Mouse (Mus musculus): ENCODE data around the gene Ntn4.

The Ntn4 gene

DNA sequence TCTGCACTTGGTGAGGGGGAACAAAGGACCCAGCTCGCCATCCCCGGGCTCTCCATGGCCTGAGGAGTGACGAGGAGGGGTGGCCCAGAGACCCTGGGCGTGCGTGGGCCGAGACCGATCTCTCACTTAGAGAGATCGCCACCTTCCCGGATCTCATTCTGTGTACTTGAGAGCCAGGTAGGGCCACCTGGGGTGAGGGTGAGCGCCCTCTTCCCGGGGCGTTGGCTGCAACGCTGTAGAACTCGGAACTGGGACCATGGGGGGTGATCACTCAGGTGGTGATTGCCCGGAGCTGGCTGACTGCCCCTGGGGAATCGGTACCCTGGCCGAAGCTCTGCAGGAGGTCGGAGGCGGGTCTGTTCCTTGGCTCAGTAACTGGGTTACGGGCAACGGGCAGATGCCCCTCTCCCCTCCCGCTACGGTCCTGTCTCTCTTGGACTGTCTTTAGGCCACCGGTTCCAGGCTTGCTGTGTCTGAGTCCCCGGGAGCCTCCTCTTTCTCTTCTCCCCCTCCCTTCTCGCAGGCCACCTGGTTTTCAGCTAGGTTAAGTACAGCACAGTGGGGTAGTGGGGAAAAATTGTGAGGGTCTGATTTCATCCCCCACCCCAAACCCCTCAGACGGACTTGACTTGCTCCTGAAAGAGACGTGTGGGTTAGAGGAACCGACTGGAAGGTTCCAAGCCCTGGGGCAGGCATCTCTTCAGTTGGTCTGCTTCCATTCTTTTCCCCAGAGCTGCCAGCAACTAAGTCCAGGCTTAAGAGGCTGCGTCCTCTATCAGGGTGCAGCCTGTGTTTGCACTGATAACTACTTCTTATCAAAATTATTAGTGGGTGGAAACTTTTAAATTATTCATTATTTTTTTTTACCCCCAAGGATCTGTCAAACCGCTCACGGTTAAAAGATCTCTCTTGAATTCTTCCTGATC is 1.6 kb downstream of the Ntn4 start:
- DNase-seq: peak; percentile 22

DNA sequence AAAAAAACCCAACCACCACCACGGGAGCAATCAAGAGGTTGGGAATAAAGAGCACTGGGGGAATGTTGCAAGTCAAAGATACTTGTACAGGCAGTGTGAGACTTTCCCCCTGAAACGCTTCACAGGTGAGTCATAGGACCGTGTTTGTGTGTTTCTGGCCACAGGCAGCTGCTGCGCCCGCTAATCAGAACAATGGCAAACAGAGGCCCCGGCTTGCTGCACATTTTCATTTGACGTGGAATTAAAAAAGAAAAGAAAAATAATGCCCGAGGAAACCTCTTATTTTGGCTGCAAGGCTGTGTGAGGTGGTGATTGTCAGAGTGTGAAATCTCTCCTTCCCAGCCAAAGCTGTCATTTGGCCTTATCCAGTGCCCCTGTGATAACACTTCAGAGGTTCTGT is 2.4 kb downstream of the Ntn4 start:
- DNase-seq: no peak

DNA sequence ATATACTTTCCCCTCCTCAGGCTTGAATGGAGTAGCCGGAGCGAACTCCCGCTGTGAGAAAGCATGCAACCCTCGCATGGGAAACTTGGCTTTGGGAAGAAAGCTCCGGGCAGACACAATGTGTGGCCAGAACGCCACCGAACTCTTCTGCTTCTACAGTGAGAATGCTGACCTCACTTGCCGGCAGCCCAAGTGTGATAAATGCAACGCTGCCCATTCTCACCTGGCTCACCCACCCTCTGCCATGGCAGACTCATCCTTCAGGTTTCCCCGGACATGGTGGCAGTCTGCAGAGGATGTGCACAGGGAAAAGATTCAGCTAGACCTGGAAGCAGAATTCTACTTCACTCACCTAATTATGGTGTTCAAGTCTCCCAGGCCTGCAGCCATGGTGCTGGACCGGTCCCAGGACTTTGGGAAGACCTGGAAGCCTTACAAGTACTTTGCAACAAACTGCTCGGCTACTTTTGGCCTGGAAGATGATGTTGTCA is 4.0 kb downstream of the Ntn4 start:
- no peak for DNase-seq

DNA sequence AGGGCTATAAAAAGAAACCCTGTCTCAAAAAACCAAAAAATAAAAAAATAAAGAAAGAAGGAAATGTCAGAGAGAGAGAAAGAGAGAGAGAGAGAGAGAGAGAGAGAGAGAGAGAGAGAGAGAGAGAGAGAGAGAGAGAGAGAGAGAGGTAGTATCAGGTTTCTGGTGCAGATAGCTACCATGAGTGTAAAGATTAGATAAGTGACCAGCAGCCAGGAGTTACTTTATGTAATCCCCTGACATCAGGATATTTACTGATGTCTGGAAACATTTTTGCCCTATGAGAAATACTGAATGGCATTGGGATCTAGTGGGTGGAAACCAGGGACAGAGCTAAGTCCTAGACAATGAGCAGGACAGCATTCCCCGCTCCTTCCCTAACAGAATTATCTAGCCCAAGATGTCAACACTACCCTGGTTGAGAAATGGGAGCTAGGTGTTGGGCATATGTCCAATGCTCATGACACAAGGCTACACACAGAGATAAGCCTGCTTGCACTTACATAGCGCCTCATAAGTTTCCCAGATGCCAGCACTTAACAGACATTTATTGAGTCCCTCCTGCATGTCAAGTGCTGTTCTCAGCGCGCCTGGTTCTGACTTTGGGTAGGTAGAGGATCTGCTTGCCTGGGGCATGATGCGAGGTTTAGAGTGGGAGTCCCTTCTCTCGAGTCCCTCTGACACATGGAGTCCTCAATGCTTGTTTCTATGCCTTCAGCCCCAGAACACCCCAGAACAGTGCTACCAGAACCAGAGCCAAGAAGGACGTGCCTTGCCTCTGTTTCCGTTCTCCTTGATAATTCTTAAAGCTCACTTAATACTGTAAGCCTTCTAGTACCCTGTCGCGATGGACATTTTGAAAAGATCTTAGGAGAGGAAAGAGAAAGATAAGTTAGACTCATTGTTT is 7.4 kb downstream of the Ntn4 start:
- DNase-seq: no peak

DNA sequence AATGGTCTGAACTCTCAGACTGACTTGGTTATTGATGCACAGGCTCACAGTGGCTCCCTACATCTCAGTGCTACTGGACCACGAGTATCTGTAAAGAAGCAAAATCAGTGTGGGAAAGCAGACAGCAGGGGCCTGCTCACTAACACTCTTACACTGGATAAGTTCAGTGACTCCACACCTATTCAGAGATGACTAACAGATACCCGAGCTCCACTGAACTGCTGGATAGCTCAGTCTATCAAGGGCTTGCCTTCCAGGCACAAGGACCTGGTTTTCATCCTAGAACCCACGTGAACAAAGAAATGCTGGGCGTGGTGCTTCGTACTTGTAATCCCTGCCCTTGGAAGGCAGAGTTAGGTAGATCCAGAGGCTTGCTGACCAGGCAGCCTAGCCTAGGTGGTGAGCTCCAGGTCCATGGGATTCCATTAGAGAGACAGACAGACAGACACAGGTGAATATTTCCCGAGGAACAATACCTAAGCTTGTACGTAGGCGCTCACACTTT is 8.2 kb downstream of the Ntn4 start:
- no peak for DNase-seq

DNA sequence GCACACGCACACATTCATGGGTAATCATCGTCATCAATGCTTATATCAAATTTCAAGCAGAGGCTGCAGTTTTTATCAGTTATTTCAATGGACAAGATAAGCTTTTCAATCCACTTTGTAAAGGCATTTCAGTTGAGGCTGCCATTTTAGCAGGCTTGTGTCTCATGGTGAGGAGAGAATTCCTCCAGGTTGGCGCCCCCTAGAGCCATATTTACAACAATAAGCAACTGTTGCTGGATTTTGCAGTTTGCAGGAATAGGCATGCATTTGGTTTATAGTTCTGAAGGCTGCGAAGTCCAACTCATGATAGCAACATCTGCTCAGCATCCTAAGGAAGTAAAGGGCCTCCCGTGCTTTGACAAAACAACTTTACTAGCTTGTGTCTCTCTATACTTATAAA is 8.6 kb downstream of the Ntn4 start:
- DNase-seq: no peak

DNA sequence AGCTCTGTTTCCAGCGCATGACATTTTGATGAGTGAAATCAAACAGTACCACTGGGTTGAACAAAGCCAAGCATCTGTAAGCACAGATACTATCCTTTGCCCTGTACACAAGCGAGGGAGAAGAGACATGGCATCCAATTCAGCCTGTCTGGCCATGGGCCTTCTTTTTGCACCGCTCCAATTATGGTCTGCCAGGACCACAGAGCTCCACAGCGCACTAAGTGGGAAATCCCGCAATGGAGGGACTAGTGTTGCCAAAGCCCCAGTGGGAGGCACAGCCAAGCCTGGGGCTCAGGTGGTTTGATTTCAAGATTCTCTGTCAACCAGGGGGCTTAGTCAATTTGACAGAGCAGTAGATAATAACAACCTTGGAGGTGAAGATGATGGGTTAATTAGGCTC is 9.1 kb downstream of the Ntn4 start:
- DNase-seq: no peak

DNA sequence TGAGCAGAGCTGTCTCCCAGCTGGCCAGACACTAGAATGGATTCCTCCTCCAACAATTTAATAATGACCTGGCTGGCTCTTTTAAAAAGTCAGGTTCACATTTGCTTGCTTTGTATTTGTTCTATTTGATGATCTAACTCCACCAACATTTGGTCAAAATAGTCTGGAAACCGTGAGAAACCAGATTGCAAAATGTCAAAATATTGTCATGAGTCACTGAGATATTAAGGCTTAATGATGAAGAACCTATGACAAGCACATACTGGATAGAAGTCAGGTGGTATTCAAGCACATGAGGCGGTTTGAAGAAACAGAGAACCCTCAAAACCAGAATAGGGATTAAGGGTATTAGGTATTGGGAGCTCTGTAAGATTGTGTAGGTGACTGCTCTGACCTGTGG is 12.8 kb downstream of the Ntn4 start:
- no peak for DNase-seq

DNA sequence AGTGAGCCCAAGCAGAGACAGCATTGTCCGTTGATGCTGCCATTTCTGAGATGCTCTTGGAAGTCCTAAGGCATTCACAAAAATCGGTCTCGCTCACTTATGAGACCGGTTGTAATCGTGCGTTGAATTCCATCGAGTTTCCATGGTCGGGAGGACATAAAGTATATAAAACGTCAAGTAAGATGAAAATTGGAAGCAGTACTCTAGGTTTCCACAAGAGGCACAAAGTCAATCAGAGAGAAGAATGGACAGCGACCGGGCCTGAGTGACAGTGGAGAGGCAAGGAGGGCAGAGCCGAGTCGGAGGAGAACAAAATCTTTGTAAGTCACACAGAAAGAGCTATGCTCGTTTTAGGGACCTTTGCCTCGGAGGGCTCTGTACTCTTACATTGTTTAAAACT is 14.9 kb downstream of the Ntn4 start:
- no peak for DNase-seq

DNA sequence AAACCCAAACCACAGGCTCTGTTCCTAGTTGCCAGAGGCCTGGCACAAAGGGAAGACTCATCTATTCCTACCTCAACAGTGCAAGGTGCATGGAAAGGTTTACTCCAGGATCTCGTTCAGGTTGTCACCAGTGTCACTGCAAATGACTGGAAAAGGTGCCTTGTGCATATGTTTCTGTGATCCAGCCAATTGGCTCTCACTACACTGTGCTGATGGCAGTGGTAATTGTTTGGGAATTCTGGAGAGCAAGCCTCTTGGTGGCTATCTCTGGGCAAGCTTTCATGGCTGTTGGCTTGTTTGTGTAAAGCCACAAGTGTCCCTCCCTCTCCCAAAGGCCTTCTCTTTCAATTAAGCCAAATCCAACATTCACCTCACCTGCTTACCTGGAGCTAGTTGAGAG is 19.3 kb downstream of the Ntn4 start:
- DNase-seq: no peak

DNA sequence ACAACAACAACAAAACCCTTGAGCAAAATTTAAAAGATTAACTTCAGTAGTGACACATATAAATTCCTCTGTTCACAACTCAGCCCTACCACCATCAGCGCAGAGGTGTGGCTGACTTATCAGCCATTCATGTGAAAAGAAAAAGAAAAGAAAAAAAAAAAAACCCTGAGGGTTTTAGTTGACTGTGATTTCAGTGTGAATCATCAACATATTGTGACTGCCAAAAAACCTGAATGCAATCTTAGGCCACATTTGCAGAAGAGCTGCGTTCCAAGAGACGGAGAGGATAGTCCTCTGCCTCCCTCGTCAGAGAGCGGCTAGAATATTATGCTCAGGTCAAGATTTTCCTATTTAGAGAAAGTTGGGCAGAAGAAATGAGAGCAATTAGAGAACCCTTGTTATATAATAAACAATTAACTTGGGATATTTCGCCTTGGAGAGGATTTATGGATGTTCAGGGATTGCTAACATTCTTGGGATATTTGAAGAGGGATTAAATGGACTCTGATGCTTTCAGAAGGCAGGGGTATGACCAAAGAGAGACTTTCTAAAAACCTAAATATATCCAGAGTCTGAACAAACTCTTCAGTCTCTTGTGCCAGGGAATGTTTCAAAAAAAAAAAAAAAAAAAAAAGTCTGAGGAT is 21.0 kb downstream of the Ntn4 start:
- no peak for DNase-seq

DNA sequence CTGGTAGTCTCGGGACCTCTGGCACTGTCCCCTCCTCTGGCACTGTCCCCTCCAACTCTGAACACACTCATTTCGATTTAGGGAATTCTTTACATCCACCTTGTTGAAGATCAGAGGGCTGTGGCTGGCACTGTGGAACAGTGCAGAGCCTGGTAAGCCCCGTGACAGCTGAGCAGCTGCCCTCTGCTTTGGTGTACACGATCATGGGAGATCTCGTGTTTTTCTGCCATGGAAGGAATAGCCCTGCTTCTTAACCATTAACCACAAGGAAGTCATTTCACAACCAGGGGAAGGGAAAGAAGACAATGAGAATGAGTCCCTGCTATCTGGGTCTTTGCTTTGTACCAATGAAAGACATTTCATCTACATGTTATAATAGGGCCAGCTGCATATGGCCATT is 21.5 kb downstream of the Ntn4 start:
- DNase-seq: no peak

DNA sequence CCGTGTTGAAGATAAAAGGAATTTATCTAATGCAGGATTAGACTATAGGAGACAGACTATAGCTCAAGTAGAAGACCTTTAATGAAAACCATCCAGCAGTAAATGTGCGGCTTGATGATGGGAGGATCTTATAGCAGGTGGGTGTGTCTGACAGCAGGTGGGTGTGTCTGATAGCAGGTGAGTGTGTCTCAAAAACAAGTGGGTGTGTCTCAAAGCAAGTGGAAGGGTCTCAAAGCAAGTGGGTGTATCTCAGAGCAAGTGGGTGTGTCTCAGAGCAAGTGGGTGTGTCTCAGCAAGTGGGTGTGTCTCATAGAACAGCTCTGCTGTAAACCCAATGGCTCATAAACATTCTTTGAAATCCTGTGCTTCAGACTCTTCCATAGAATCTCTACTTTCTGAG is 25.7 kb downstream of the Ntn4 start:
- DNase-seq: no peak

DNA sequence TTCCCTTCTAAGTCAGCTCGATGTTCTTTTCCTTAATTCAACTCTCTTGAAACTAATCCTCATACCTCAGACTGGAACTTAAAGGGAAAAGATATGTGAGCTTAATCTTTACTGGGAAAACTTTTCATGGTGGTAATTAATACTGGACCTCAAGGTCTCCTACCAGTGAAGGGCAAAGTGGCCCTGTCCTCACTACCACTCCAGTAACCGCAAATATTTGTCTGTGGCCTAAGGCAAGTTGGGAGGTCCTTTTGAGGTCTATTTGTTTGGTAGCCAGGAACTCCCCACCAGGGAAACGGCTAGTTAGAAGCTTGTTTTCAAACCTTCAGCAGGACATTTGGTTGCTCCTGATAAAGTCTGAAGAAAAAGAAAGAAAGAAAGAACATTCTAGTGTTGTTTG is 26.5 kb downstream of the Ntn4 start:
- DNase-seq: no peak

DNA sequence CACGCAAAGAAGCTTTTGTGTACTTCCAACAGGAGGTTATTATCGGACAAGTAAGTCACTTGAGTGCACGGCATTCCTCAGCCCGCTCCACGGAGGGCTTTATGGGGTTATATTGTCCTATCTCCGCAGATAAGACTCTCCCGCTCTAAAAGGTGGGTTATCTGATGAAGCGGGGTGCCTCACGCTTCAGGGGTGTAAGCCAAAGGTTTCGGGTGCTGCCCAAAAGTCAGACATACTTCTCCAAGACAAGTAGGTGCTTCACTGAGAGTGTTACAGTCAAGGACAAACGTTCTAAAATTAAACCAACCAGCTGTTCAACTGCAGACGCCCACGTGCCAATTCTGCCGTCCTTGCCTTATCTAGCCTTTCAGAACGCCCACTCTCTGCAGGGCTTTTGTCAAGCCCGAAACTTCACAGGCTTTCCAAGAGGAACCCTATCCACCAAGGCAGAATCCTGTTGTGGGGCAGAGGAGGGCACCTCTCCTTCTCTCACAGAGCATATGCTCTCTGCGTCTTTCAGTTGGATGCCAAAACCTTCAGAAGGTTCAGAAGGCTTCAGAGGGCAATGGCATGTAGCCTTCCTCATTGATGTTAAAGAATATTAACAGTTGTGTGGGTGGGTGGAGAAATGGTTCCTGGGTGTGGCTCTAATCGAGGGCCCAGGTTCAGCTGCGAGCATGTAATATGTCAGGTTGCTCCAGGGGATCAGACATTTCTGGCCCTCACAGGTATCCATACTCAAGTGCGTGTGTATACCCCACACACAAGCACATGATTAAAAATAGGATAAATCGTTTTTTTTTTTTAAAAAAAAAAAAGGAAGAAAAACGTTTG is 32.4 kb downstream of the Ntn4 start:
- DNase-seq: peak; percentile 33

DNA sequence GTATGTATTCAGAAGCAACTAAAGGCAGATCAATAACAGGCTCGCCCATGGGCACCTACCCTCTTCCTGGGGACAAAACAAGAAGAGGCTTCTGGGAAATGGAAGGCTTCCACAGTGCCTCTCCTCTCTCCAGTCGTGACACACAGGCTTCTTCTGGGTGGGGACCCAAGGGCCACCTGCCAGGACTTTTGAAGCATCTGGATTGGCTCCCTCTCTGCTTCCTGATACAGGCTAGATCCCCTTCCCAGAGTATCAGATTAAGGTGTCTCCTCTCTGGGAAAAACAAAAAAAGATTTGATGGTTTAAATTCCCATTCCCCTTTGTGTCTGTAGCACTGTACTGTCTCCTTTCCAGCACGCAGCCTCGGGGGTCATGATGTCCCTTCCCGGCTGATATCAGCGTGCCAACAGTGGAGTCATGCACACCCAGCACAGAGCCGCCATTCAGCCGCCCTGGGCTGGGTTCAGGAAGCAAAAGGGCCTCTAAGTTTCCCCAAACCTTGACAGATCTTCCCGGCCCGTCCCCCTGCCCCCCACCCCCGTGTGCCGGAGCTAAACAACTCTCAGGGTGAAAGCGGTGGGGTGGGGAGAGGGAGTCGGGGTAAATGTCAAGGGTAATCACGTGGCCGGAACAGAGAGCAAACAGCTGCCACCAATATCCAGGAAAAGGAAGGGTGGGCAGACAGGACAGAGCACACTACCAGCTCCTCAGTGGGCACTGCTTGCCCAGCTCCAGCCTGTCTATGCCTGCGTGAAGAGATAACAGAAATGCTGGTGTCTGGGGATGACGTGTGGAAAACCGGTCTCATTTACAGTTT is 38.9 kb downstream of the Ntn4 start:
- no peak for DNase-seq

DNA sequence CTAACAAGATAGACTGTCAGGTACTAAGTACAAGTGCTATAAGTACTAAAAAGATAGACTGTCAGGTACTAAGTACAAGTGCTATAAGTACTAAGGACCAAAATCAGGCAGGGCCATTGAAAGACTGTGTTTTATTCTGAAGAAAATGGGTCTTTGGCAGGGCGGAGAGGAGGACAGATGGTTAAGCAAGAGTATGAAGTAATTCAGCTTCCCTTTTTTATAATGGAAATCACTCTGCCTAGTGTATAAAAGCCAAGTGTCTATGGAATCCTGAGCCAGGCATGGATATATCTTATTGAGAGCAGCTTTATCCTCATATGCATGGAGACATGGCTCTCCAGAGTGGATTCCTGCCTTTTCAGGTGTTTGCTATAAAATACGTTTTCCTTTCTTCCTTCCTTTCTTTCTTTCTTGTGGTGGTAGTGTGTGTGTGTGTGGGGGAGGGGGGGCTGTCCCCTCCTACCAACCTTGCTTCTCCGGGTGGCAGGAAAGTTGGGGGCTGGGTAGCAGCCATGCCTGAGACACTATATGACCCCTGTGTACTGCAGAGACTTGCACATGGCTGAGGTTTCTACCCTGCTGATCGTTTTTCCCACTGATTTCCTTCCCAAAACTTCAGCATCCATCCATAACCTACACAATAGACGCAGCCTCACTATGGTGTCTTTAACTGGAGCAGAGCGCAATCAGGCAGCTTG is 40.3 kb downstream of the Ntn4 start:
- no peak for DNase-seq

DNA sequence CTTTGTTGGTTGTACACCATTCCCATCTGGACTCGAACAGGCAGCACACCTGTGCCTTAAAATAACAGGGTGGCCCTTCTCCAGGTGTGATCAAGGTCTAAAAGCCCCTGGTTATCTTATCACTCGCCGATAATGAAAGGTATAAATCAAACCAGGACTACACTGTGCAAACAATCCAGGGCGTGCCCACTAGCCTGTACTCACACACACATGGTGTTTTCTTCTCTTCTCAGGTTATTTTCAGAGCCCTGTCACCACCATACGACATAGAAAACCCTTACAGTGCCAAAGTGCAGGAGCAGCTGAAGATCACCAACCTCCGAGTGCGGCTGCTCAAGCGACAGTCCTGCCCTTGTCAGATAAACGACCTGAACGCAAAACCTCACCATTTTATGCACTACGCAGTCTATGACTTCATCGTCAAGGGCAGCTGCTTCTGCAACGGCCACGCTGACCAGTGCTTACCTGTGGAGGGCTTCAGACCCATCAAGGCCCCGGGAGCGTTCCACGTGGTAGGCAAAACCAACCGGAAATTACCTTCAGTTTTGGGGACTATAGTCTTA is 41.8 kb downstream of the Ntn4 start:
- no peak for DNase-seq

DNA sequence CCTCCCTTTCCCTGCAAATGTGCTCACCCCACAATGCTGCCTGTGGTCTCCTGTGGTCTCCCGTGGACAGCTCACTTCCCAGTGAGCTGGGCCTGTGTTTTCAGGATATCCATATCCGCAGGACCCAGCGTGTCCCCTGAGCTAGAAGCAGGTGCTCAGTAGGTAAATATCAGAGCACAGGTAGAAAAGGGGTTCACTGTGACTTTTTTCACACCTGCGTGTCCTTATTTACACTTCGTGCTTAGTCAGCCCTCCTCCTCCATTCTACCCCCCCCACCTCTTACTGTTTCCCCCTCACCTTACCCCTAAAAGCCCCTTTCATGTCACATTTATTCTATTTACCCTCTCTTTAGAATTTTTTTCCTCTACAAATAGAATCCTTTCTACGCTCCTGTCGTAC is 42.7 kb downstream of the Ntn4 start:
- DNase-seq: no peak

DNA sequence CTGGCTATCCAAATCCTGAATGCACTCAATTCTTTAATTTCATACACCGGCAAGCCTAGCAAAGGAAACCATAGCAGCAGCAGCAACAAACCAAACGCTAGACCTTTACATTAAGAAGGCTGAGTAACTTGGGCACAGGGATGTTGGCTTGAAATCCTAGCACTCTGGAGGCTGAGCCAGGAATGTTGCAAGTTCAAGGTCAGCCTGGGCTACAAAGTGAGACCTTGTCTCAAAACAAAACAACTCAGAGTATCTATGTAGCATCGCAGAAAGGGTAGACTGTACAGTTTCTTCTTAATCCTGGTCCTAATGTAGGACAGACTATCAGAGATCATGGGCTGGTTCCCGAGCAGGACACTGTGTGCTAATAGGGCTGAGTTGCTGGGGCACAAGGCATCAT is 43.4 kb downstream of the Ntn4 start:
- no peak for DNase-seq

Measured in right cerebral cortex, postnatal 25 days (tissue).